Mouse (Mus musculus): ENCODE data around the gene Ctr9. TPM values are rescaled to one million over a fixed set of nuclear protein-coding genes. Genes with fewer than 3 reads are reported as not detected.

The Ctr9 gene
- polyA plus RNA-seq, 1 experiment = 16.0 TPM

GRCm38 (mm10) chr7:111014893-111015292 lies 13.9 kb upstream of the Ctr9 start:
- no peak for TF ChIP-seq GATA1 (IDR thresholded peaks at IDR 0.05; ENCODE audit: low read length)

- TF ChIP-seq GATA1 (IDR thresholded peaks at IDR 0.05; ENCODE audit: low read length) = no peak
Observed at GRCm38 (mm10) chr7:111015731-111016130, 13.0 kb upstream of the Ctr9 start.

- TF ChIP-seq GATA1 (IDR thresholded peaks at IDR 0.05; ENCODE audit: low read length) = no peak
Observed at GRCm38 (mm10) chr7:111016921-111017320, 11.8 kb upstream of the Ctr9 start.

- TF ChIP-seq GATA1 (IDR thresholded peaks at IDR 0.05; ENCODE audit: low read length) = no peak
Observed at GRCm38 (mm10) chr7:111020814-111021213, 7.9 kb upstream of the Ctr9 start.

- TF ChIP-seq GATA1 (IDR thresholded peaks at IDR 0.05; ENCODE audit: low read length) = no peak
Observed at GRCm38 (mm10) chr7:111024068-111024594, 4.6 kb upstream of the Ctr9 start.

- no peak for TF ChIP-seq GATA1 (IDR thresholded peaks at IDR 0.05; ENCODE audit: low read length)
Observed at GRCm38 (mm10) chr7:111024912-111025311, 3.8 kb upstream of the Ctr9 start.

- TF ChIP-seq GATA1 (IDR thresholded peaks at IDR 0.05; ENCODE audit: low read length) = no peak
Observed at GRCm38 (mm10) chr7:111029046-111029553, 349 bp downstream of the Ctr9 start.

- no peak for TF ChIP-seq GATA1 (IDR thresholded peaks at IDR 0.05; ENCODE audit: low read length)
Observed at GRCm38 (mm10) chr7:111048920-111049319, 20.2 kb downstream of the Ctr9 start.

GRCm38 (mm10) chr7:111049652-111050421 lies 21.1 kb downstream of the Ctr9 start:
- no peak for TF ChIP-seq GATA1 (IDR thresholded peaks at IDR 0.05; ENCODE audit: low read length)

- TF ChIP-seq GATA1 (IDR thresholded peaks at IDR 0.05; ENCODE audit: low read length) = no peak
Observed at GRCm38 (mm10) chr7:111055221-111055620, 26.5 kb downstream of the Ctr9 start.

GRCm38 (mm10) chr7:111055984-111056657 lies 27.4 kb downstream of the Ctr9 start:
- no peak for TF ChIP-seq GATA1 (IDR thresholded peaks at IDR 0.05; ENCODE audit: low read length)

- no peak for TF ChIP-seq GATA1 (IDR thresholded peaks at IDR 0.05; ENCODE audit: low read length)
Observed at GRCm38 (mm10) chr7:111059527-111059926, 30.8 kb downstream of the Ctr9 start.

GRCm38 (mm10) chr7:111062971-111063370 lies 34.2 kb downstream of the Ctr9 start:
- no peak for TF ChIP-seq GATA1 (IDR thresholded peaks at IDR 0.05; ENCODE audit: low read length)

GRCm38 (mm10) chr7:111068181-111068580 lies 39.4 kb downstream of the Ctr9 start:
- TF ChIP-seq GATA1 (IDR thresholded peaks at IDR 0.05; ENCODE audit: low read length) = no peak

- TF ChIP-seq GATA1 (IDR thresholded peaks at IDR 0.05; ENCODE audit: low read length) = no peak
Observed at GRCm38 (mm10) chr7:111069439-111070166, 40.9 kb downstream of the Ctr9 start.

GRCm38 (mm10) chr7:111070167-111070496 lies 41.4 kb downstream of the Ctr9 start:
- TF ChIP-seq GATA1 (IDR thresholded peaks at IDR 0.05; ENCODE audit: low read length) = no peak

Measured in G1E-ER4 (cell line).